Mouse (Mus musculus): ENCODE results near the gene Acsf3. TPM values are rescaled to one million over a fixed set of nuclear protein-coding genes. Genes with fewer than 3 reads are reported as not detected.

Gene Acsf3
- polyA plus RNA-seq, 1 experiment, result 23.1 TPM

- Histone ChIP-seq H3K36me3 (replicated peaks; ENCODE audit: low read length) (no peaks in the 10 kb centered on the region), H3K27me3 (replicated peaks) (peaks cover 80% of the 10 kb centered on the region), H3K4me1 (peaks cover 22% of the 10 kb centered on the region), H3K4me3 (replicated peaks) (no peak overlapping the region), H3K9me3 (0 out of 2 replicates have a peak, but pooled peaks cover 5% of the 10 kb centered on the region)
- TF ChIP-seq GATA1 (IDR thresholded peaks at IDR 0.05; ENCODE audit: borderline replicate concordance, low read length), result no peak
- TF ChIP-seq FLI1 (IDR thresholded peaks at IDR 0.05; ENCODE audit: low read length), result no peak
Measured at GRCm38 (mm10) chr8:122844161-122844560, 68.9 kb downstream of the Acsf3 start.

- Histone ChIP-seq H3K4me3 (replicated peaks) (no peak overlapping the region), H3K36me3 (replicated peaks; ENCODE audit: low read length) (no peaks in the 10 kb centered on the region), H3K4me1 (peaks cover 22% of the 10 kb centered on the region), H3K27me3 (replicated peaks) (peaks cover 82% of the 10 kb centered on the region), H3K9me3 (0 out of 2 replicates have a peak, but pooled peaks cover 5% of the 10 kb centered on the region)
- no peak for TF ChIP-seq GATA1 (IDR thresholded peaks at IDR 0.05; ENCODE audit: borderline replicate concordance, low read length)
Measured at GRCm38 (mm10) chr8:122845662-122846061, 70.4 kb downstream of the Acsf3 start.

- Histone ChIP-seq H3K27me3 (replicated peaks) (peaks cover 92% of the 10 kb centered on the region), H3K4me3 (replicated peaks) (no peak within 1 kb of the TSS), H3K9me3 (0 out of 2 replicates have a peak, but pooled peaks cover 5% of the 10 kb centered on the region), H3K4me1 (peaks cover 22% of the 10 kb centered on the region), H3K36me3 (replicated peaks; ENCODE audit: low read length) (no peaks in the 10 kb centered on the region)
- no peak for TF ChIP-seq FLI1 (IDR thresholded peaks at IDR 0.05; ENCODE audit: low read length)
- no peak for TF ChIP-seq GATA1 (IDR thresholded peaks at IDR 0.05; ENCODE audit: borderline replicate concordance, low read length)
Measured at GRCm38 (mm10) chr8:122847829-122848561, 72.7 kb downstream of the Acsf3 start, which contains the start of gene Cdh15. Gene Cdh15 (plus strand): TSS chr8:122847966.

- Histone ChIP-seq H3K27me3 (replicated peaks) (peaks cover 94% of the 10 kb centered on the region), H3K4me3 (replicated peaks) (no peak overlapping the region), H3K4me1 (peaks cover 25% of the 10 kb centered on the region), H3K36me3 (replicated peaks; ENCODE audit: low read length) (no peaks in the 10 kb centered on the region), H3K9me3 (0 out of 2 replicates have a peak, but pooled peaks cover 5% of the 10 kb centered on the region)
- no peak for TF ChIP-seq GATA1 (IDR thresholded peaks at IDR 0.05; ENCODE audit: borderline replicate concordance, low read length)
Measured at GRCm38 (mm10) chr8:122849152-122849910, 74.0 kb downstream of the Acsf3 start.

- Histone ChIP-seq H3K9me3 (0 out of 2 replicates have a peak, but pooled peaks cover 5% of the 10 kb centered on the region), H3K27me3 (replicated peaks) (peaks cover 98% of the 10 kb centered on the region), H3K4me3 (replicated peaks) (no peak overlapping the region), H3K36me3 (replicated peaks; ENCODE audit: low read length) (no peaks in the 10 kb centered on the region), H3K4me1 (peaks cover 25% of the 10 kb centered on the region)
- TF ChIP-seq GATA1 (IDR thresholded peaks at IDR 0.05; ENCODE audit: borderline replicate concordance, low read length) (no peak), FLI1 (IDR thresholded peaks at IDR 0.05; ENCODE audit: low read length) (no peak)
Measured at GRCm38 (mm10) chr8:122850641-122851240, 75.5 kb downstream of the Acsf3 start.

- Histone ChIP-seq H3K9me3 (0 out of 2 replicates have a peak, but pooled peaks cover under 1% of the 10 kb centered on the region), H3K36me3 (replicated peaks; ENCODE audit: low read length) (no peaks in the 10 kb centered on the region), H3K4me3 (replicated peaks) (no peak overlapping the region), H3K4me1 (peaks cover 14% of the 10 kb centered on the region; the same call in 1 of the 2 replicates), H3K27me3 (replicated peaks) (peaks cover 94% of the 10 kb centered on the region)
- TF ChIP-seq FLI1 (IDR thresholded peaks at IDR 0.05; ENCODE audit: low read length) (no peak), GATA1 (IDR thresholded peaks at IDR 0.05; ENCODE audit: borderline replicate concordance, low read length) (no peak)
Measured at GRCm38 (mm10) chr8:122851692-122852545, 76.6 kb downstream of the Acsf3 start.

GRCm38 (mm10) chr8:122852546-122852905 is 77.2 kb downstream of the Acsf3 start:
- no peaks in the 10 kb centered on the region for H3K36me3 ChIP-seq (replicated peaks; ENCODE audit: low read length)
- TF ChIP-seq FLI1 (IDR thresholded peaks at IDR 0.05; ENCODE audit: low read length) (no peak), GATA1 (IDR thresholded peaks at IDR 0.05; ENCODE audit: borderline replicate concordance, low read length) (no peak)
- peaks cover 94% of the 10 kb centered on the region for H3K27me3 ChIP-seq (replicated peaks)
- H3K4me1 ChIP-seq, result peaks cover 12% of the 10 kb centered on the region; the same call in 1 of the 2 replicates
- H3K4me3 ChIP-seq (replicated peaks), result no peak overlapping the region
- H3K9me3 ChIP-seq, result no peaks in the 10 kb centered on the region

GRCm38 (mm10) chr8:122853340-122853771 is 78.1 kb downstream of the Acsf3 start:
- Histone ChIP-seq H3K27me3 (replicated peaks) (peaks cover 91% of the 10 kb centered on the region), H3K4me3 (replicated peaks) (no peak overlapping the region), H3K9me3 (no peaks in the 10 kb centered on the region), H3K4me1 (peaks cover 5% of the 10 kb centered on the region; the same call in 1 of the 2 replicates), H3K36me3 (replicated peaks; ENCODE audit: low read length) (no peaks in the 10 kb centered on the region)
- TF ChIP-seq FLI1 (IDR thresholded peaks at IDR 0.05; ENCODE audit: low read length) (no peak), GATA1 (IDR thresholded peaks at IDR 0.05; ENCODE audit: borderline replicate concordance, low read length) (no peak)

- Histone ChIP-seq H3K27me3 (replicated peaks) (peaks cover 88% of the 10 kb centered on the region), H3K9me3 (no peaks in the 10 kb centered on the region), H3K4me3 (replicated peaks) (no peak overlapping the region), H3K36me3 (replicated peaks; ENCODE audit: low read length) (no peaks in the 10 kb centered on the region), H3K4me1 (peaks cover 3% of the 10 kb centered on the region; the same call in 1 of the 2 replicates)
- TF ChIP-seq FLI1 (IDR thresholded peaks at IDR 0.05; ENCODE audit: low read length), result no peak
Measured at GRCm38 (mm10) chr8:122854388-122854787, 79.1 kb downstream of the Acsf3 start.

Measured in megakaryocyte, embryonic 14.5 days (primary cell).